Mouse (Mus musculus): ENCODE measurements around the gene Gpalpp1. TPM values are rescaled to one million over a fixed set of nuclear protein-coding genes. Genes with fewer than 3 reads are reported as not detected.
A peak's percentile ranks its signal among the peaks of the same experiment; 100 is the strongest.

Gene Gpalpp1
- 11.5 and 12.2 TPM in 2 replicates for polyA plus RNA-seq (2015; fragmentation: Nextera tagmentation; extraction: Ambion mirVana)

DNA sequence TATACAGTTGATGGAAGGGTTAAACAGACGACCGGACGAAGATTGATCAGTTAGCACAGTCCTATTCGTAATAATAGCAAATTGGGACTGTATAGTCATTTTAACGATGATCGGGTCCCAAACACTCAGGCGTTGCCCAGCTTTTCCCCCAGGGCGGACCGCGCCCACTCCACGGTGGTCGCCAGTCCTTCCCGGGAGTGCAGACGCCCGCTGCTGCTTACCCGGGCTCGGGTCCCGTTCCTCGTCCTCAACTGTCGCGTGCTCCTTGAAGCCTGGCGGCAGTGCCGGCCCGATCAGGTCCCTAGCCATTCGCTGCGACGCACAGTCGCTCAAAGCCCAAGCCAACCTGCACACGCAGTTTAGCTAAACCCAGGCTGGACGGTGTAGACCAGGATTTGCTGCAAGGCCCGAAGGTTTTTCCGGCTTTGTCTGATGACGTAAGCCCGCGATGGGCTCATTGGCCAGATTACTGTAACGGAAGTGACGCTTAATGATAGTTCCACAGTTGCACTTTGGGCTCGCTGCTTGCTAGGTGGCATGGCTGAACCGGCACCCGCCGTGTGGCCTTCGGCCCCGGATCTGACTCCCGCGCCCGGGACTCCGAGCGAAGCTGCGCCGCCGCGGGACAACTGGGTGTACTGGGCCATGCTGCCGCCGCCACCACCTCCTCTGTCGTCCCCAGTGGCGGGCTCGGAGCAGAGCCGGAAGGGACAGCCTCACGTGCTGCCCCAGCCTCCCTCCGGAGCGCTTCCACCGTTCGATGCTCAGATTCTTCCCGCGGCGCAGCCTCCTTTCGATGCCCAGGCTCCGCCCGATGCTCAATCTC, at the start of gene Gpalpp1, which contains the start of gene Nufip1:
Gene Gpalpp1, minus strand, starts transcription at position 365 of the 826 bp plus-strand sequence.
Gene Nufip1, plus strand, starts transcription at position 496 of the 826 bp plus-strand sequence.
- Histone ChIP-seq H3K9ac (peak within 1 kb of the TSS; percentile 77), H3K27ac (replicated peaks) (peak within 1 kb of the TSS; percentile 88), H3K4me3 (peak within 1 kb of the TSS; percentile 89), H3K4me2 (peak within 1 kb of the TSS; percentile 93), H3K4me1 (replicated peaks) (peaks cover 30% of the 10 kb centered on the region), H3K36me3 (peaks cover 20% of the 10 kb centered on the region), H3K9me3 (no peaks in the 10 kb centered on the region), H3K27me3 (no peaks in the 10 kb centered on the region)
- peak; percentile 99 for ATAC-seq (ENCODE audit: low FRiP score, low read depth)
- WGBS, result under 1% methylated on average over 69 of the region's 69 CpGs

DNA sequence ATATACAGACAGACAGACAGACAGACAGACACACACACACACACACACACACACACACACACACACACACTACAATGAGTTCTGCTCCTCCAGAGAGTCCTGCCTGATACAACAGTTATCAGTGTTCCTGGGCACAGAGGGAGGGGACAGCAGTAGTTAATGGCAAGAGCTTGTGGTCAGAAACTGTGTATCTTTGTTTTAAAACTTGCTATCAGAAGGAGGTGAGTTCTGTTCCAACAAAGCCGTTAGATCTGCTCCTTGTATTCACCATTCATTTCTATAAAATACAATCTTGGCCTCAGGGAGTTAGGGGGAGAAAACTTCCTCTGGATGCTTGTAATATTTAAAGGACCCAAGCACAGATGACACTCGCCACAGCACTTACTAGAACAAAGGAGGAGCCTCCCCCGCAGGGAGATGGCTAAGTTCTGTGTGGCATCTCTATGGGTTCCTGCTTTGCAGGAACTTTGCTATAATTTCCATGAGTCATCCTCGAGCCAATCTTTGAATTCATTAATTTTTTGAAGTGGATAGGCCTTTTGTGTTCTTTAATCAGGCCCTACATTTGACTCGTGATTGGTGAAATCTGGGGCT, 47.7 kb upstream of the Gpalpp1 start:
- Histone ChIP-seq H3K27ac (replicated peaks) (no peak overlapping the region), H3K4me1 (replicated peaks) (peaks cover 2% of the 10 kb centered on the region), H3K4me2 (no peak overlapping the region), H3K9me3 (no peaks in the 10 kb centered on the region), H3K9ac (no peak overlapping the region), H3K27me3 (no peaks in the 10 kb centered on the region), H3K4me3 (no peak overlapping the region), H3K36me3 (no peaks in the 10 kb centered on the region)
- WGBS, result 51% methylated on average over 5 of the region's 5 CpGs
- ATAC-seq (ENCODE audit: low FRiP score, low read depth), result no peak

DNA sequence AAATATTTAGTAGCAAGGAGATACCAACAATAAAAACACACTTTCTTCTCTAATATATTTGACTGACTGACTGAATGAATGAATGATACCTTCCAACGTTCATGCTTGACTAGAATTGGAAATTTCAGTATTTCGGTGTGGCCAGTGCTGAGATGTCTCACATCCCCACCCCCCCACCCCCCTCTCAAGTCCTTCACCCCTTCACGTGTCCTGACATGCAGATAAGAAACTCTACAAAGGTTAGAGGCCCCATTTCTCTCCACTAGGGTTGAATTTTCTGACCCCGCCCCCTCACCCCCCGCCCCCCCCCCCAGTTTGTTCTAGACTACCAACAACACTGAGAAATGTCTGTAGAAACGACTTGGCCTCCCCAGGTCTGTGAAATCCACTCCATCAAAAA, 43.3 kb upstream of the Gpalpp1 start:
- Histone ChIP-seq H3K9me3 (no peaks in the 10 kb centered on the region), H3K36me3 (no peaks in the 10 kb centered on the region), H3K27ac (replicated peaks) (no peak overlapping the region), H3K9ac (no peak overlapping the region), H3K4me2 (peak overlapping the region; percentile 71; the same call in 1 of the 2 replicates), H3K4me1 (replicated peaks) (peaks cover 6% of the 10 kb centered on the region), H3K4me3 (no peak overlapping the region), H3K27me3 (no peaks in the 10 kb centered on the region)
- no peak for ATAC-seq (ENCODE audit: low FRiP score, low read depth)
- 25% methylated on average over 6 of the region's 6 CpGs for WGBS

DNA sequence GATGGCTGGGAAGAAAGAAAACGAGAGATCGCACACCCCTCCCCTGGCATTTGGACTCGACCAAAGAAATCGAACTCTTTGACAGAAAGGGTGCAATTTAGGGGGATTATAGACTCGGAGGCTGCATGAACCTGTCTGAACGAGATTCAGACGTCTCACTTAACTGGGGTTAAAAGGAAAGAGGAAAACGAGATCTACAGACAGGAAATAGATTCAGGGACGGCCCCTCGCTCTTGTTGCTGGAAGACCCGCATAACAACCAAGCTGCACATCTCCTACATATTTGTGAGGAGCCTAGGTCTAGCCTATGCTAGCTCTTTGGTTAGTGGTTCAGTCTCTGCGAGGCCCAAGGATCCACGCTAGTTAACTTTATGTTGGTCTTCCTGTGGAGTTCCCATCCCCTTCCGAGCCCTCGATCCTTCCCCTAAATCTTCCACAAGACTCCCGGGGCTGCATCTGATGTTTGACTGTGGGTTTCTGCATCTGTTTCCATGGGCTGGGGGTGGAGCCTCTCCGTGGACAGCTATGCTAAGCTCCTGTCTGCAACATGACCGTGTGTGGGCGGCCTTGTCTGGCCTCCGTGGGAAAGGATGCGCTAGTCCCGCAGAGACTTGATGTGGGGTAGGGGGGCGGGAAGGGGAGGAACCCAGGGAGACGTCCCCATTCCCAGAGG, 42.6 kb upstream of the Gpalpp1 start:
- H3K4me3 ChIP-seq, result peak overlapping the region; percentile 73
- H3K4me2 ChIP-seq, result peak overlapping the region; percentile 71
- no peaks in the 10 kb centered on the region for H3K36me3 ChIP-seq
- H3K9me3 ChIP-seq, result no peaks in the 10 kb centered on the region
- 0 out of 2 replicates have a peak, but pooled peaks have one; percentile 9 for ATAC-seq (ENCODE audit: low FRiP score, low read depth)
- H3K9ac ChIP-seq, result peak overlapping the region; percentile 20
- 5% methylated on average over 24 of the region's 24 CpGs for WGBS
- peak overlapping the region; percentile 98 for H3K27ac ChIP-seq (replicated peaks)
- H3K27me3 ChIP-seq, result no peaks in the 10 kb centered on the region
- H3K4me1 ChIP-seq (replicated peaks), result peaks cover 6% of the 10 kb centered on the region

DNA sequence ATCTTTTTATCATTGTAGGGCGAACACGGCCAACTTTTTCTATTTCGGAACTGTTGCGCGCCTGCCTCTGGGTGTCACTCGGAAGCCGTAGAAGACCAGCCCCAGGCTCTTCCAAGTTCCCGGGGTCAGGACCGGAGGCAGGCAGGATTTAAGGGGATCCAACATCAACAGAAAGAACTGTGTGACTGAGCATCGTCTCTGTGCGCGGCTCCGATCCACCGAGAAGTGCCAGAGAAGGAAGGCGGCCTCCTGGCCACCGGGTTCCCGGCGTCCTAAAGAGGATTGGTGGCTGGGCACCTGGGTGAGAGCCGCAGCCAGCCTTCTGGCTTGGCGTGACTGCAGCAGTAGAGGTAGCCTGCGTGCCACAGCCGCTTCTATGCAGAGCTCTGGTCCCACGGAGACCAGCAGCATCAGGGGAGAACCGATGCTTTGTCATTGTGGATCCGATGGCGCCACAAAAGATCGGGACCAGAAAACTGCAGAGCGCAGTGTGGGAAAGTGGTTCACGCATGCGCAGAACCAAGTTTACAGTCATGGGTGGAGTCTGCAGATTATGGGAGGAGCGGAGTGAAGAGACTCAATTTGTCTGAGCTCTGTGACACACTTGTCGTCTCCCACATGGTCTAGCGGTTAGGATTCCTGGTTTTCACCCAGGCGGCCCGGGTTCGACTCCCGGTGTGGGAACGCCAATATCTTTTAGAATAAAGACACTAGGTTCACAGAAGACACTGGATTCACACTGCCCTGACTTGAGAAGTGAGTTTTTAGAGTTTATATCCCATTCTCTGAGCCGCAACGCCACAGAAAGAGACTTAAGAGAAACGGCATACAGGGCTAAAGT, 41.8 kb upstream of the Gpalpp1 start:
- no peaks in the 10 kb centered on the region for H3K27me3 ChIP-seq
- no peaks in the 10 kb centered on the region for H3K36me3 ChIP-seq
- peaks cover 6% of the 10 kb centered on the region for H3K4me1 ChIP-seq (replicated peaks)
- under 1% methylated on average over 41 of the region's 41 CpGs for WGBS
- peak overlapping the region; percentile 71 for H3K4me2 ChIP-seq
- H3K9ac ChIP-seq, result peak overlapping the region; percentile 80
- H3K27ac ChIP-seq (replicated peaks), result peak overlapping the region; percentile 98
- ATAC-seq (ENCODE audit: low FRiP score, low read depth), result peak; percentile 96
- no peaks in the 10 kb centered on the region for H3K9me3 ChIP-seq
- peak overlapping the region; percentile 73 for H3K4me3 ChIP-seq

DNA sequence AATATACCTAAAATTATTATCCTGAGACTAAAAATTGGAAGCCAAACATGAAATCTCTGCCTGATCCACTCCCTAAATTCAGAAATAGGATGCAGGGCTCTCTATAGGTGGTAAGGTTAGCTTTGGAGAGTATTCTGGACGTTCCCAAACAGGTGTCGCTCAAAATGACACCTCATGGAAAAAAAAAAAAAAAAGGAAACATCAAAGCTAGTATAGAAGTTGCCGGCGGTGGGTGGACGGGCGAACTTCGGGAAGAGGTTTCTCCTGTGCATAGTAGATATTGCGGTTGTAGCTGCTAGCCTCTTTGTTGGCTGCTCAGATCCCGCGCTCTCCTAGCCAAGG, 41.2 kb upstream of the Gpalpp1 start:
- WGBS, result under 1% methylated on average over 10 of the region's 10 CpGs
- Histone ChIP-seq H3K27ac (replicated peaks) (peak overlapping the region; percentile 98), H3K36me3 (no peaks in the 10 kb centered on the region), H3K4me3 (peak overlapping the region; percentile 73), H3K4me1 (replicated peaks) (peaks cover 6% of the 10 kb centered on the region), H3K27me3 (no peaks in the 10 kb centered on the region), H3K4me2 (peak overlapping the region; percentile 71), H3K9me3 (no peaks in the 10 kb centered on the region), H3K9ac (peak overlapping the region; percentile 80)
- ATAC-seq (ENCODE audit: low FRiP score, low read depth), result no peak

DNA sequence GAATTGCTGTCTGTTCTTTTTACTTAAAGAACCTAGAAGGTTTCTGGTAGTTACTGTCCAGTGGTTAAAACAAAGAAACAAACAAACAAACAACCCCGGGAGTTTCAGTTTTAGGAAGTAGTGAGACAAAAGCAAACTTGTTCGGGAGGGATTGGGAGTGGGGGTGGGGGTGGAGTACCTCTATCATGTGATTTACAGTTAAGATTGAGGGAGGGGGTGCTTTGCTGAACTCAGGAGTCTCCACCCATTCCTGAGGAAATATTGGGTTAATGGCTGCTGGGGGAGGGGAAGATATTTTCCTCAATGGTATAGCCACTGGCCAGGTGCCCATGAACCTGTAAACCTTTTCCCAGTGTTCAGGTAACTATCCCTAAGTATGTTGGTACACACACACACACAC, 40.5 kb upstream of the Gpalpp1 start:
- Histone ChIP-seq H3K4me3 (no peak overlapping the region), H3K9me3 (no peaks in the 10 kb centered on the region), H3K9ac (no peak overlapping the region), H3K4me2 (no peak overlapping the region), H3K36me3 (no peaks in the 10 kb centered on the region), H3K27ac (replicated peaks) (no peak overlapping the region), H3K4me1 (replicated peaks) (peaks cover 6% of the 10 kb centered on the region), H3K27me3 (no peaks in the 10 kb centered on the region)
- 66% methylated on average over 2 of the region's 2 CpGs for WGBS
- ATAC-seq (ENCODE audit: low FRiP score, low read depth), result no peak

DNA sequence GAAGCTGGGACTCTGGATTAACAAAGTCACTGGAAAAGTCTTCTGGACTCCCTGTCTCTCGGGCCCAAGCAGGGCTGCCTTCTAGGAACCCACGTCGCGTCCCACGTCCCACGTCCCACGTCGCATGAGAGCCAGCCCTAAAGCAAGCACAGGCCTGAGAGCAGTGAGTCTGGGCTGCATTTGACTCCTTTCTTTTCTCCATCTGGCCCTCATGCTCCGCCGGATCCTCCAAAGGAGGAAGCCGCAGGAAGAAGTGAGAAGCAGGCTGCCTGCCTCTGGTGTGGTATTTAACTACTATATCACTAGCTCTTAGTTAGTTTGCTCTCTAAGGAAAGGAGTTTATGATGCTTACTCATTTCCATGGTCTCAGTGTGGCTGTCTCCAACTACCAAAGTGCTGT, 39.9 kb upstream of the Gpalpp1 start:
- 83% methylated on average over 11 of the region's 11 CpGs for WGBS
- H3K9ac ChIP-seq, result no peak overlapping the region
- peaks cover 6% of the 10 kb centered on the region for H3K4me1 ChIP-seq (replicated peaks)
- no peaks in the 10 kb centered on the region for H3K36me3 ChIP-seq
- no peak overlapping the region for H3K4me2 ChIP-seq
- H3K27me3 ChIP-seq, result no peaks in the 10 kb centered on the region
- no peak for ATAC-seq (ENCODE audit: low FRiP score, low read depth)
- H3K4me3 ChIP-seq, result no peak overlapping the region
- no peak overlapping the region for H3K27ac ChIP-seq (replicated peaks)
- no peaks in the 10 kb centered on the region for H3K9me3 ChIP-seq

DNA sequence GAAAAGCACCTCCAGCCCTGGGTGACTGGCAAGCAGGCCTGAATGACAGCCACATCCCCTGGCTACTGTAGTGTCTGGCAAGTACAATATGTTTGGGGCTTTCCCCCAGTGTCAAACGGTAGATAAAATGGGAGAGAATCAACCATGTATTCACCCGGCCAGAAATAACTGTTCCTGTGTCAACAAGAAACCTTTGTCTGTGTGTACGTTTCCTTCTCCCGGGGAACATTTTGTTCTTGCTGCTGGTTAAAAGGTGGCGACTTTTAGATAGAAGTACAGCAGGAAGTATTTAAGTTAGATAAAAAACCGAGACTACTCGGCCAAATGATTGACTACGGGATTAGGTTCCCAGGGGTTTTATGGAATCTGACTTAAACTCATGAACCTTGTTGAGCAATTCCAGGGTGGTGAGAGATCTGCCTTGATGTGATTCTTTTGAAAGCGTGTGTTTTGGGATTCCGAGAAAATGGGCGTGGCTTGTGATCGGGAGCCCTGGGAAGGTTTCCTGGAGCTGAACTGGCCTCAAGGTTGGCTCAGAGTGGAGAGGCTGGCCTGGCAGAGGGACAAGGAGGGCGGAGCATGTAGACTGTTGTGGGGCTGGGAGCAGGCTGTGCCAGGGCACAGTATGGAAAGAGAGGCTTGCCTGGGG, 39.1 kb upstream of the Gpalpp1 start:
- H3K9me3 ChIP-seq, result no peaks in the 10 kb centered on the region
- peak overlapping the region; percentile 12; the same call in 1 of the 2 replicates for H3K4me2 ChIP-seq
- whole genome bisulfite sequencing, result 48% methylated on average over 13 of the region's 13 CpGs
- ATAC-seq (ENCODE audit: low FRiP score, low read depth), result no peak
- H3K9ac ChIP-seq, result no peak overlapping the region
- H3K36me3 ChIP-seq, result no peaks in the 10 kb centered on the region
- H3K4me3 ChIP-seq, result no peak overlapping the region
- H3K27me3 ChIP-seq, result no peaks in the 10 kb centered on the region
- no peak overlapping the region for H3K27ac ChIP-seq (replicated peaks)
- H3K4me1 ChIP-seq (replicated peaks), result peaks cover 6% of the 10 kb centered on the region

DNA sequence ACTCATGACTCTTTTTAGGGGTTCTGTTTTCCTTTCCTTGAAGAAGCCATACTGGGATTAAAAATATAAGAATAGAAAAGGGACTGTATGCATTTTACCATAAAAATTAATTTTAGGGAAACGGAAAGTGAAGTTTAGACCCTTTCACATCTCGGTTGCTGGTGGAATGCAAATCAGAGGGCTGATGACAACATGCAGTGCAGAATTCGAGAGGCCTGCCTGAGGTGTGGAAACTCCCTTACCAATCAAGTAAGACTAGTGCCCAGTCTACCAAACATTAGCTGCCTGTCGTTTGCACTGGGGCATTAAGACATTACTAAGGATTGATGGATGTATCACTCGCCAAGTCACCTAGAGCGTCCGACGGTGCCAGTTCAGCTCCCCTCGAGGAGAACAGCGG, 37.7 kb upstream of the Gpalpp1 start:
- Histone ChIP-seq H3K36me3 (no peaks in the 10 kb centered on the region), H3K9me3 (no peaks in the 10 kb centered on the region), H3K9ac (no peak overlapping the region), H3K27ac (replicated peaks) (no peak overlapping the region), H3K27me3 (no peaks in the 10 kb centered on the region), H3K4me3 (no peak overlapping the region), H3K4me1 (replicated peaks) (peaks cover 4% of the 10 kb centered on the region), H3K4me2 (no peak overlapping the region)
- ATAC-seq (ENCODE audit: low FRiP score, low read depth), result no peak
- WGBS, result 86% methylated on average over 10 of the region's 10 CpGs

DNA sequence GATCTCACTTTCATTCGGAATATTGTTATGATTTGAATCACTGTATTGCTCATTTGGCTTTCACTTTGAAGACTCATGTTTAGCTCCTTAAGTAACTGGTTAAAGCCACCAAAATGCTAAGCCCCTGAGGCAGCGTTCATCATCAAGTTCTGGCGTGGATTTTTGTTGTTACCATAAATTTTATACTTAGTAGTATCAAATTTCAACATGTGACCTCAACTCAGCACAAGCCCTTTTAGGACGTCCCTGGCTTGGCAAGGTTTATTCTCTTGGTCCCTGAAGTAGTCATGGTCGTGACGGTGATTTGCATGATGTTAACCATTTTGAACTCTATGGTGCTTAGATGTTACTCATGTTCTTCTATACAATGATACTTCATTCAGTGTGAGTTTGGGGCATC, 36.5 kb upstream of the Gpalpp1 start:
- 86% methylated on average over 6 of the region's 6 CpGs for WGBS
- H3K4me2 ChIP-seq, result no peak overlapping the region
- ATAC-seq (ENCODE audit: low FRiP score, low read depth), result no peak
- no peaks in the 10 kb centered on the region for H3K36me3 ChIP-seq
- H3K27me3 ChIP-seq, result no peaks in the 10 kb centered on the region
- H3K9ac ChIP-seq, result no peak overlapping the region
- H3K4me3 ChIP-seq, result no peak overlapping the region
- H3K4me1 ChIP-seq (replicated peaks), result no peaks in the 10 kb centered on the region; the same call in 1 of the 2 replicates
- no peaks in the 10 kb centered on the region for H3K9me3 ChIP-seq
- H3K27ac ChIP-seq (replicated peaks), result no peak overlapping the region
